Mouse (Mus musculus) spleen, postnatal 14 days (tissue): ENCODE measurements around the gene Zfp458.
"Not testable (repeated sequence)": the region's sequence is repeated elsewhere in the genome, so short reads cannot be mapped to it uniquely, and the experiment has no call there.

ENCODE experiments used
- DNase-seq, 2 experiments: peaks; one replicate each; pipeline ENCODE4 v3.0.0; 2021 to 2022; ENCODE audit warnings: low spot score in 2 of 2

Gene Zfp458

DNA sequence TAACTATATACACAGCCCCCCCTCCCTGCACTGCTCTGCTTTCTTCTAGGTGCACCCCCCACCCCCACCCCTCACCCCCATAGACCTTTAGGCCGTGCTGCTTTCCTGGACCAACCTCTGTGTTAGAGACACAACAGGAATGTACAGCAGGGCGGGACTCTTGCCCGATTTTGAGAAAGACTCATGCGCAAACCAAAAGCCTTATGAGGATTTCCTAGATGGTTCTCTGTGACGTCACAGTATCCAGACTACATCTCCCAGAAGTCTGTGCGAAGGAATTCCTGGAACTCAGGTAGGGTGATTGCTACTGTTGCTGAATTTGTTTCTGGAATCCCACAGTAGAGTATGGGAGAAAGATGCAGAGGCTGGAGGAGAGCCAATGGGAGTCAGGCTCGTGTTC, at the start of gene Zfp458:
Gene Zfp458, minus strand, starts transcription at position 153 of the 400 bp plus-strand sequence.
- DNase-seq: no peak

DNA sequence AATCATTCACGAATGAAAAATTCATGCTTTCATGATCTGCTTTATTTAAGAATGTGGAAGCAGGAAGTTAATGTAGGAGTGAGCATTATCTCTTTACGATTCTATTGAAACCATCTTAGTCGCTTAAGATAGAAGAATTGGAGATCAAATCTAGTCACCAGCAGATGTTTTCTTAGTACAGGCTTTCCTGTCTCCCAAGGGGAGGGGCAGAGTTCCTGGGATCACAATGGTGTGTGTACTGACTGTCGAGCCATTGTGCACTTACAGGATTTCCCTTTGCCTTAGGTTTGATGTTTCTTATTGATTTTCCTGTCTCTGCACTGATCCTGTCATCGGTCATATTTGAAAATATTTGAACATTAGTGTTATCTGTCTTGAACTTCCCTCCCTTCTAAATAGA, 28.5 kb upstream of the Zfp458 start:
- DNase-seq: no peak

DNA sequence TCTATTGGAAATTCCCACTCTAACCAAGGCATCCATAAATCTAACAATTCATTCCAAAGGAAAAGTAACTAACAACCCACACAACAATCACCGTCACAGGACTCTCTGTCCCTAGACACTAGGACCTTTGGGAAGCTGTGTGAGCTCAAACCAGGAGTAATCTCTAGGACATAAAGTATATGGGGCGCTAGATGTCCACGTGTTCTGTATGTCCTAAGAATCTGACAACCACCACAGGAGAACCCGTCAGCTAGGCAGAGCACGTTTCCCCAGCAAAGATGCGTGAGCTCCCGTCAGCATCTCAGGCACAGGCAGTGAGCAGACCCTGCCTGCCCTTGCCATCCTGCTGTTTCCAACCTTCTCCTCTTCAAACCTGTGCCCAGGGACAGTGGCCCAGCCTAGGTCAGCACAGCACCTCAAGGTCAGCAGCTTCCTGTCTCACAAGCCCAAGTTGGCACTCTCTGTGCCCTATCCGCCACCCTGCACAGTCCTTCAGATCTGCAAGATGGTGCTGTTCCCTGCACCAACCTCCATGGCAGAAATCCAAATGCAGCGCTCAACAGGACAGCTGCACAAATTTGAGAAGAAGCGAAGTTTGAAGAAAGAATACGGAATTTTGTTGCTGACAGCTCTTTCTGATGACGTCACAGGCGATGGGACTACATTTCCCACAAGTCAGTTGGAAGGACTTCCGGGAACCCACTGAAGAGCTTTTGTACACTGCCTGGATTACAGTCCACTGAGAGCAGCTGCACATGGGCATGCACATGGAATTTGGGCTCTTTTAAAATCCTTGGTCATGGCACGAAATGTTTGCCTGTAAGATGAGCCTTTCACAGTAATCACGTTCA, 27.8 kb upstream of the Zfp458 start, which contains the start of gene Zfp457:
Gene Zfp457, minus strand, starts transcription at position 664 of the 851 bp plus-strand sequence.
- DNase-seq: peak; percentile 48 to 81

DNA sequence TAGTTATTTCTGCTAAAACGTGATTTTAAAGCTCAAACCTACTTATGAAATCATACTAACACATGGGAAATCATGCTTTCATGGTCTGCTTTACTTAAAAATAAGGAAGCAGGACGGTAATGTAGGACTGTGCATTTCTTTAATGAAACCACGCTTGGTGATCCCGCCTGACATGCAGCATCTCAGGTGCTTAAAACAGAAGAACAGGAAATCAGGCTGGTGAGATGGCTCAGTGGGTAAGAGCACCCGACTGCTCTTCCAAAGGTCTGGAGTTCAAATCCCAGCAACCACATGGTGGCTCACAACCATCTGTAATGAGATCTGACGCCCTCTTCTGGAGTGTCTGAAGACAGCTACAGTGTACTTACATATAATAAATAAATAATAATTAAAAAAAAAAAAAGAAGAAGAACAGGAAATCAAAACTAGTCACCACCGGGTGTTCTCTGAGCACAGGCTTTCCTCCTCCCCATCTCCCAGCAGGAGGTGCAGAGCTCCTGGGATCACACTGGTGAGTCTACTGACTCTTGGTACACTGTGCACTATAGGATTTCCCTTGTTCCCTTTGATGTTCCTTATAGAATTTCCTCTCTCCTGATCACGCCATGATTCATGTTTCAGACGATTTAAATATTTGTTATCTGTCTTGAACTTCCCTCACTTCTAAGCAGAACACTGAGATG, 8.7 kb downstream of the Zfp458 start:
- DNase-seq: not testable (repeated sequence)

DNA sequence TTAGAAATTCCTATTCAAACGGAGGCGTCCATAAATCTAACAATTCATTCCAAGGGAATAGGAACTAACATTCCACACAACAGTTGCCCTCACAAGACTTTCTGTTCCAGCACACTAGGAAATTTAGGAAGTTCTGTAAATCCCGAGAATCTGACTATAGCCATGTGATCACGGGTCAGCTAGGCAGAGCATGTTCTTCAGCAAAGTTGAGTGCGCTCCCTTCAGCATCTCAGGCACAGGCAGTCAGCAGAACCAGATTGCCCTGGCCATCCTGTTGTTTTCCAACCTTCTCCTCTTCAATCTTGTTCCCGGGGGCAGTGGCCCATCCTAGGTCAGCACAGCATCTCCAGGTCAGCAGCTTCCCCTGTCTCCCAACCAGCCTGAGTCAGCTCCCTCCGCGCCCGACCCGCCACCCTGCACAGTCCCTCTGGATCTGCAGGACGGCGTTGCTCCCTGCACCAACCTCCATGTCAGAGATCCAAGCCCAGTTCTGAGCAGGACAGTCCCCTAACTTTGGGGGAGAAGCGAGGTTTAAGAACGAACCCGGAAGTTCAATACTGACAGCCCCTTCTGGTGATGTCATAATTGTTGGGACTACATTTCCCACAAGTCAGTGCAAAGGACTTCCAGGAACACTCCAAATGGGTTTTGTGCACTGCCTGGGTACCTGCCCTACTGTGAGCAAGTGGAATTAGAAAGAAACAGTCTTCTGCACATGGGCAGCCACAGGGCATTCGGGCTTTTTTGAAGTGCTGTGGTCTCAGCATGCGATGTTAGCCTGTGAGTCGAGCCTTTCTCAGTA, 9.5 kb downstream of the Zfp458 start:
- peak; percentile 8 to 41 for DNase-seq

DNA sequence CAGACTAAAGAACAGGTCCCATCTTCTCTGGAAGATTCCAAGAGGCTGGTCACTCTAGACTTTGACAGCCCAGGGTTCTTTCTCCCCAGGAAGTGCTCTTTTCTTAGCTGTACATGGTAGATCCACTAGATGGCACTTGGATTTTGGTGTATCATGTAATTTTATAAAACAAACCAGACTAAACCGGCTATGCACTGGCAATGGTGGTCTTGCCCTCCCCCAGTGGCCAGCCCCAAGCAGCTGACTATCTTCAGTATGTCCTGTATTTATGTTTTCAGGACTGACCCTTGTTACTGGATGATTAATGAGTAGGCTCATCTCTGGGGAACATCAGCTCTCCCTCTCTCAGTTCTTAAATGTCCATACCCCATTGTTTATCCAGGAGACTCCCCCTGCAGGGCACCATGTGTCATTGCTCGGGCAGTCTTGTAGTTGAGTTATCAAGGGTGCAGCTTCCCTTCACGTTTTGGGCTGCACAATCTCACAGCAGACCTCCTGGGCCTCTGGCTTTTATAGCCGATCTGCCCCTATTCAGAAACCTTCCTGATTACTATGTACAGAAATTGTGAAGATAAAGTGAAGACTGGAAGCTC, 64.2 kb downstream of the Zfp458 start:
- no peak for DNase-seq
